Mouse (Mus musculus) megakaryocyte-erythroid progenitor cell, adult 5-6 weeks (primary cell): ENCODE measurements around the gene Farsb. TPM values are rescaled to one million over a fixed set of nuclear protein-coding genes. Genes with fewer than 3 reads are reported as not detected.

ENCODE experiments used
- ATAC-seq: replicated peaks from 2 replicates; pipeline ENCODE4 v1.8.0; 2016; ENCODE audit warnings: mild to moderate bottlenecking, inconsistent platforms; ENCODE audit not compliant: severe bottlenecking, poor library complexity, low FRiP score, low TSS enrichment
- total RNA-seq, 2 experiments: library from RNA; stranded (forward) in 1 of 2; stranded (reverse) in 1 of 2; fragments of 200-1000, 215-1000 nt in 1 of 2; fragments of >200 nt in 1 of 2; fragmentation: Nextera tagmentation in 1 of 2; gene quantifications; 2 replicates each; pipeline ENCODE4 v1.2.3; 2014 to 2017

Gene Farsb
- total RNA-seq, 2 experiments from 2014 or later = 107 to 137 TPM

DNA sequence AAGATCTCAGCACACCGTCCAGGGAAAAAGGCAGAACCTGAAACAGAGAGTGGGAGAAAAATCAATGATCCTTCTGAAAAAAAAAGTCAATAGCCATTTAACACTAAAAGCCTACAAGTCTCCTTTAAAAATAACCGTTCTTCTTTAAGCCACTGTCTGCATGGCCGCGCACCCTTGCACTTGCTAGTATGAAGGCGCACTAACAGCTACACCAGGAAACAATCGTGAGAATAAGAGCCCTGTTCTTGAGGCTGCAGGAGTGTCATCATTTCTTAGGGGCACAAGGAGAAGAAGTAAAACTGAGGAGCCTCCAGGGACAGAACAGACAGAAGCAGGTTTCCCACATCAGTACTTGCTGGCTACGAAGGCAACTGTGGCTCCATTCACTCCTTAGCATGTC lies 63.4 kb downstream of the Farsb start:
- ATAC-seq = no peak

GRCm38 (mm10) chr1:78424848-78425247 lies 63.8 kb downstream of the Farsb start:
- no peak for ATAC-seq

GRCm38 (mm10) chr1:78422576-78422975 lies 66.1 kb downstream of the Farsb start:
- ATAC-seq = no peak

- no peak for ATAC-seq
These were observed 66.9 kb downstream of the Farsb start for GRCm38 (mm10) chr1:78421749-78422148.

DNA sequence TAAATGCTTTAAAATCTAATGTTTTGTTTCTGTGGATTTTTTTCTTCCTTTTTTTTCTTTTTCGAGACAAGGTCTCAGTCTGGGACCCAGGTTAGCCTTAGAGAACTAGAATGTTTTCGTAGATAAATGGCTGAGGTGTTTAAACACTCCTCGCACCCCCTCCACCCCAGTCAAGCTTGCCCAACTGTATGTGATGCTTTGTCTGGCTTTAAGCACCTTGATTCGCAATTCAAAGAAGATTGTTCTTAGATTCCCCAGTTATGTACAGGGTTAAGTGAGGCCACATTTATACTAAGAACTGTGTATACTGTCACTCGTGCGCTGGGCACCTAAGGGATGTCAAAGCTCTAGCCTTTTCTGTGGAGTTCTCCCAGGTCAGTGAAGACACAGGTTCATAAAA lies 68.4 kb downstream of the Farsb start:
- no peak for ATAC-seq

GRCm38 (mm10) chr1:78419593-78419992 lies 69.1 kb downstream of the Farsb start:
- ATAC-seq = no peak; the same call in 1 of the 2 replicates

DNA sequence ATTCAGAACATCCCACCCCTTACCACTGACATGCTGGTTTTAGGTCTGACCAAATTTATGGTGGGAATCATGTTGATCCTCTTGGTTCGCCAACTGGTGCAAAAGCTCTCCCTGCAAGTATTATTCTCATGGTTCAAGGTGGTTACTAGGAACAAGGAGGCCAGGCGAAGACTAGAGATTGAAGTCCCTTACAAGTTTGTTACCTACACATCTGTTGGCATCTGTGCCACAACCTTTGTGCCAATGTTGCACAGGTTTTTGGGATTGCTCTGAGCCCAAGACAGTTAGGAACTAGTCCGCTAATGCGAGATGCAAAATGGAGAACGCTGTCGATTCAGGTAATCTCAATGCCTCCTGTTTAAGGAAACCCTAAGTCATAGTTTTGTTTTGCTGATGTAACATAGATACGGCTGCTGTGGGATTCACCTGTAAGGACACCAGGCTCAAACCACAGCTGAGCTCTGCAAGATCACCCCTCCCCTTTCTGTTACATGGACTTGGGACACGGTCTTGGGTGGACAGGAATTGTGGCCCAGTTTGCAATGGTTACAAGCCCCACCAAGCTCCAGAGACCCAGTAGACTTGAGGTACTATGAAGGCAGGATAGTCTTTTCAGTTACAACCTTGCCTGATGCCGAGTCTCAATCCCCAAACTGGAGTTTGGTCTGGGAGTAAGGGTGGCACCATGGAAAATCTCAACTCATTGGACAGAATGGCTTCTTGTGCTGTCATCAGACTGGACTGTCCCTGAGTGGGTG lies 71.4 kb downstream of the Farsb start:
- no peak for ATAC-seq

GRCm38 (mm10) chr1:78414421-78414820 lies 74.3 kb downstream of the Farsb start:
- ATAC-seq = no peak

DNA sequence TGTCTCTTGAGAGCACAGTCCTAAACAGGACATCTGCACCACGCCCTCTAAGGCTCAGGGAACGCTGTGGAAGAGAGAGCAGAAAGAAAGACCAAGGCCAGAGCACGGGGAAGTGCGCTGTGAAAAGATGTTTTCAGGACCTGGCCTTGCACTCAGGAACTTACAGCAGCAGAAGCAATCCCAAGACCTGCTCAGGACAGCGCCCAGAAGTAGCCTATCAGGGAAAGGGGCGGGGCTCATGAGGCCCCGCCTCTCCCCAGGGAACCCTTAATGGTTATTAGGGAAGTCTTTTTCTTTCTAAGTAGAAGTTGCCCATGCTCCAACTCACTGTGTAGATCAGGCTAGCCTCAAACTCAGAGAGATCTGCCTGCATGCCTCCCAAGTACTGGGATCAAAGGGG lies 76.0 kb downstream of the Farsb start:
- 0 out of 2 replicates have a peak, but pooled peaks have one; percentile 49 for ATAC-seq

GRCm38 (mm10) chr1:78409396-78409795 lies 79.3 kb downstream of the Farsb start:
- ATAC-seq = no peak

GRCm38 (mm10) chr1:78401413-78401812 lies 87.3 kb downstream of the Farsb start:
- no peak for ATAC-seq

GRCm38 (mm10) chr1:78399755-78400154 lies 88.9 kb downstream of the Farsb start:
- ATAC-seq = no peak

- ATAC-seq = no peak
These were observed 92.3 kb downstream of the Farsb start for GRCm38 (mm10) chr1:78396320-78396913.

- ATAC-seq = no peak
These were observed 93.0 kb downstream of the Farsb start for GRCm38 (mm10) chr1:78395737-78396136.

- ATAC-seq = no peak
These were observed 93.4 kb downstream of the Farsb start for GRCm38 (mm10) chr1:78395191-78395735.

DNA sequence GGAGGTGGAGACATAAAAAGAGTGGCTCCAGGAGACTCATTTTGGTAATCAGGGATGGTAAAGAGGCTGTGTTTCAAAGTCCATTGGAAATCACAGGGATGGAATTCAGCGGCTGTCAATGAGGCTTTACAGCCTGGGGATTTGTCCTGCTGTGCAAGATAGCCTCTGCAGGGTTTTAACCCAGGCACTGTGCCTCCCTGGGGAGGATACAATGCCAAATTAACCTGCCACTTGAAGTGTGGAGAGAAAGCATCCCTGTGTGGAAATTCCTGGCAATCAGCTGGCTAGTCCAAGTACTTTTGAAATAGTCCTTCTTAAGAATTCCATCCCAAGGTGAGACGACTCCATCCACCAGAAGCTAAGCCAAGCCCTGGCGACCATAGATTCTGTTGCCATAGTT lies 99.8 kb downstream of the Farsb start:
- no peak for ATAC-seq

- no peak for ATAC-seq
These were observed 100.8 kb downstream of the Farsb start for GRCm38 (mm10) chr1:78387854-78388253.

- ATAC-seq = no peak
These were observed 107.7 kb downstream of the Farsb start for GRCm38 (mm10) chr1:78380950-78381349.

- no peak for ATAC-seq
These were observed 113.6 kb downstream of the Farsb start for GRCm38 (mm10) chr1:78375058-78375457.

DNA sequence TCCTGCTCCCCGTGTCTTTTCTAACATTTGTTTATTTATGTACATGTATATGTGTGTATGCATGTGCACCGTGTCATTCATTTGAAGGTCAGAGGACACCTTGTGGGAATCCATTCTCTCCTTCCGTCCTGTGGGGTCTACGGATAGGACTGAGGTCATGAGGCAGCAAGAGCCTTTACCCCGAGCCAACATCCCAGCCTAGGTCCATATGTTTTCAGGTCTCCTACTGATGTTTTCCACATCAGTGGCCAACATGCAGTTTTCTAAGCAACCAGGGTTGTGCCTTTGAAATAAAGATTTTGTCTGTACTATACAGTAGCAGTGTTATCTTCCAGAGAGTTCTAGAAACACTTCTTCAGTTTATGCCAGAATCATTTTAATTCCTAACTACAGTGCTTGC lies 114.9 kb downstream of the Farsb start:
- ATAC-seq = no peak

GRCm38 (mm10) chr1:78372316-78372715 lies 116.4 kb downstream of the Farsb start:
- ATAC-seq = no peak
